ENCODE assay signal across 10 mouse cellular contexts in genomic region chr3:97683560-97684195, GRCm38 (mm10). TPM values are rescaled to one million over a fixed set of nuclear protein-coding genes. Genes with fewer than 3 reads are reported as not detected.
DNase-seq lines count a peak whose midpoint lies in the region; ATAC-seq and TF ChIP-seq lines count a peak whose summit lies in the region.
"Had no signal": no experiment of that assay in that cellular context is flagged by ENCODE, and none has a peak within 500 bp of the region (broad histone marks: within the 10 kb centered on the region; RNA-seq: fewer than 3 reads in every experiment).

No protein-coding gene starts in this region.

- H3K4me3 ChIP-seq in liver, embryonic 16.5 days (ENCODE audit: low read depth, low read length) = no peak overlapping the region
- H3K4me3 ChIP-seq in liver, postnatal 0 days (ENCODE audit: low read depth, low read length) = no peak overlapping the region
- H3K4me3 ChIP-seq in hindbrain, embryonic 16.5 days (ENCODE audit: low read length) = no peak overlapping the region
- H3K4me3 ChIP-seq in lung, embryonic 15.5 days = no peak overlapping the region
- 0 out of 2 replicates have a peak overlapping the region, but pooled peaks have one; percentile 4 for H3K4me3 ChIP-seq in stomach, postnatal 0 days (ENCODE audit: low read depth, low read length)

- 23% methylated on average over 16 of the region's 16 CpGs for WGBS in liver, embryonic 16.5 days (ENCODE audit: insufficient replicate concordance)
- 24% methylated on average over 16 of the region's 16 CpGs for WGBS in liver, postnatal 0 days (ENCODE audit: insufficient replicate concordance)
- 4% methylated on average over 16 of the region's 16 CpGs for WGBS in hindbrain, embryonic 16.5 days
- 8% methylated on average over 16 of the region's 16 CpGs for WGBS in lung, embryonic 15.5 days
- 10% methylated on average over 16 of the region's 16 CpGs for WGBS in stomach, postnatal 0 days

- H3K4me1 ChIP-seq in liver, embryonic 16.5 days (ENCODE audit: control insufficient read depth, low read depth, low read length) = peaks cover 6% of the 10 kb centered on the region
- peaks cover 14% of the 10 kb centered on the region for H3K4me1 ChIP-seq in liver, postnatal 0 days (ENCODE audit: insufficient read depth)
- peaks cover 15% of the 10 kb centered on the region for H3K4me1 ChIP-seq in hindbrain, embryonic 16.5 days (ENCODE audit: control insufficient read depth, insufficient read depth, low read depth, low read length)
- H3K4me1 ChIP-seq in lung, embryonic 15.5 days = peaks cover 32% of the 10 kb centered on the region
- peaks cover 4% of the 10 kb centered on the region; the same call in 1 of the 2 replicates for H3K4me1 ChIP-seq in stomach, postnatal 0 days (replicated peaks; ENCODE audit: control insufficient read depth, insufficient read depth)

- no peak overlapping the region for H3K4me2 ChIP-seq in liver, embryonic 16.5 days (ENCODE audit: low read depth, low read length)
- H3K4me2 ChIP-seq in liver, postnatal 0 days (ENCODE audit: low read depth, low read length) = no peak overlapping the region
- 0 out of 2 replicates have a peak overlapping the region, but pooled peaks have one; percentile 19 for H3K4me2 ChIP-seq in hindbrain, embryonic 16.5 days (ENCODE audit: low read length)
- H3K4me2 ChIP-seq in lung, embryonic 15.5 days = peak overlapping the region; percentile 36
- H3K4me2 ChIP-seq in stomach, postnatal 0 days (replicated peaks; ENCODE audit: low read depth) = peak overlapping the region; percentile 14; the same call in 1 of the 2 replicates

- no peak for TF ChIP-seq CTCF in liver, postnatal 0 days (IDR thresholded peaks at IDR 0.05; ENCODE audit: low read depth)
- TF ChIP-seq CTCF in stomach, postnatal 0 days (IDR thresholded peaks at IDR 0.05; ENCODE audit: low read depth) = no peak

- no peaks in the 10 kb centered on the region for H3K36me3 ChIP-seq in liver, embryonic 16.5 days (ENCODE audit: control insufficient read depth, insufficient read depth)
- no peaks in the 10 kb centered on the region for H3K36me3 ChIP-seq in liver, postnatal 0 days (replicated peaks; ENCODE audit: insufficient read depth, low read length)
- no peaks in the 10 kb centered on the region for H3K36me3 ChIP-seq in hindbrain, embryonic 16.5 days (ENCODE audit: control insufficient read depth, insufficient read depth, low read length)
- H3K36me3 ChIP-seq in lung, embryonic 15.5 days = no peaks in the 10 kb centered on the region
- H3K36me3 ChIP-seq in stomach, postnatal 0 days (ENCODE audit: control insufficient read depth, insufficient read depth, low read length) = no peaks in the 10 kb centered on the region

- H3K9me3 ChIP-seq in liver, embryonic 16.5 days (replicated peaks; ENCODE audit: control insufficient read depth, low read length) = no peaks in the 10 kb centered on the region
- H3K9me3 ChIP-seq in liver, postnatal 0 days (ENCODE audit: low read length) = no peaks in the 10 kb centered on the region
- H3K9me3 ChIP-seq in hindbrain, embryonic 16.5 days (ENCODE audit: control insufficient read depth, low read length) = no peaks in the 10 kb centered on the region
- no peaks in the 10 kb centered on the region for H3K9me3 ChIP-seq in lung, embryonic 15.5 days
- H3K9me3 ChIP-seq in stomach, postnatal 0 days (ENCODE audit: control insufficient read depth, low read length) = no peaks in the 10 kb centered on the region

- TF ChIP-seq EP300 in liver, postnatal 0 days (IDR thresholded peaks at IDR 0.05; ENCODE audit: low read depth) = no peak
- no peak for TF ChIP-seq EP300 in stomach, postnatal 0 days (optimal IDR thresholded peaks at IDR 0.05)

- 0 out of 2 replicates have a peak, but pooled peaks have one; percentile 8 for ATAC-seq in liver, embryonic 16.5 days (ENCODE audit: low read depth)
- no peak for ATAC-seq in liver, postnatal 0 days
- ATAC-seq in hindbrain, embryonic 16.5 days = peak; percentile 22; the same call in 1 of the 2 replicates
- peak; percentile 76 for ATAC-seq in lung, embryonic 15.5 days (ENCODE audit: borderline replicate concordance, extremely low read depth, low FRiP score, low TSS enrichment)
- ATAC-seq in stomach, postnatal 0 days (ENCODE audit: low FRiP score, low TSS enrichment) = peak; percentile 51

- no peak overlapping the region for H3K27ac ChIP-seq in liver, embryonic 16.5 days (ENCODE audit: low read length)
- H3K27ac ChIP-seq in liver, postnatal 0 days (ENCODE audit: low read depth) = no peak overlapping the region
- H3K27ac ChIP-seq in hindbrain, embryonic 16.5 days (ENCODE audit: low read depth, low read length) = no peak overlapping the region
- peak overlapping the region; percentile 54 for H3K27ac ChIP-seq in lung, embryonic 15.5 days
- H3K27ac ChIP-seq in stomach, postnatal 0 days (replicated peaks) = peak overlapping the region; percentile 61

- peaks cover 10% of the 10 kb centered on the region for H3K27me3 ChIP-seq in liver, embryonic 16.5 days (ENCODE audit: control insufficient read depth, insufficient read depth, low read depth, low read length)
- H3K27me3 ChIP-seq in liver, postnatal 0 days (ENCODE audit: insufficient read depth, low read length) = no peaks in the 10 kb centered on the region; the same call in 1 of the 2 replicates
- H3K27me3 ChIP-seq in hindbrain, embryonic 16.5 days (replicated peaks; ENCODE audit: control insufficient read depth, insufficient read depth, low read length) = no peaks in the 10 kb centered on the region; the same call in 1 of the 2 replicates
- H3K27me3 ChIP-seq in lung, embryonic 15.5 days = no peaks in the 10 kb centered on the region
- H3K27me3 ChIP-seq in stomach, postnatal 0 days (ENCODE audit: control insufficient read depth, insufficient read depth, low read length) = no peaks in the 10 kb centered on the region

- no peak for DNase-seq in liver, postnatal 0 days
- DNase-seq in stomach, postnatal 0 days (ENCODE audit: low spot score) = peak; percentile 55
- no peak for DNase-seq in left cerebral cortex, adult 8-10 months (ENCODE audit: low spot score in 2 of 2)
- no peak for DNase-seq in cerebellum, adult 9-10 months
- no peak for DNase-seq in gastrocnemius, postnatal 4 days (ENCODE audit: low spot score in 2 of 2)
- DNase-seq: thymus, adult 2 months had no signal

- no peak overlapping the region for H3K9ac ChIP-seq in liver, embryonic 16.5 days (ENCODE audit: low read depth, low read length)
- no peak overlapping the region for H3K9ac ChIP-seq in liver, postnatal 0 days (replicated peaks)
- H3K9ac ChIP-seq in hindbrain, embryonic 16.5 days (ENCODE audit: low read depth, low read length) = no peak overlapping the region
- H3K9ac ChIP-seq in lung, embryonic 15.5 days = no peak overlapping the region
- no peak overlapping the region for H3K9ac ChIP-seq in stomach, postnatal 0 days (ENCODE audit: low read length)

RNA-seq across cellular contexts. Expression of gene Gm17651, which starts 9.2 kb away (rescaled TPM):
- polyA plus RNA-seq in liver, embryonic 16.5 days (2015; fragmentation: Nextera tagmentation; extraction: Ambion mirVana) = not detected in 2 replicates
- not detected in 2 replicates for polyA plus RNA-seq in liver, postnatal 0 days (2015; fragmentation: Nextera tagmentation; extraction: Ambion mirVana)
- not detected in 2 replicates for polyA plus RNA-seq in hindbrain, embryonic 16.5 days (2015; fragmentation: Nextera tagmentation; extraction: Ambion mirVana)
- polyA plus RNA-seq in lung, embryonic 15.5 days (2015; fragmentation: Nextera tagmentation; extraction: Ambion mirVana) = not detected in 2 replicates
- not detected in 2 replicates for polyA plus RNA-seq in stomach, postnatal 0 days (2015; fragmentation: Nextera tagmentation; extraction: Ambion mirVana)
- not detected for total RNA-seq in left cerebral cortex, adult 8-10 months (2022)
- not detected for total RNA-seq in gastrocnemius, postnatal 4 days (2021)
- total RNA-seq: left cerebral cortex, postnatal 14 days had no signal
- polyA plus RNA-seq: thymus, adult 2 months had no signal

RNA-seq across cellular contexts. Expression of gene Prkab2, which starts 25.7 kb away (rescaled TPM):
- 1.3 and 1.5 TPM in 2 replicates for polyA plus RNA-seq in liver, embryonic 16.5 days (2015; fragmentation: Nextera tagmentation; extraction: Ambion mirVana)
- 1.1 TPM in 2 replicates for polyA plus RNA-seq in liver, postnatal 0 days (2015; fragmentation: Nextera tagmentation; extraction: Ambion mirVana)
- polyA plus RNA-seq in hindbrain, embryonic 16.5 days (2015; fragmentation: Nextera tagmentation; extraction: Ambion mirVana) = 17.5 and 18.7 TPM in 2 replicates
- polyA plus RNA-seq in lung, embryonic 15.5 days (2015; fragmentation: Nextera tagmentation; extraction: Ambion mirVana) = 4.9 and 5.1 TPM in 2 replicates
- 4.8 and 5.6 TPM in 2 replicates for polyA plus RNA-seq in stomach, postnatal 0 days (2015; fragmentation: Nextera tagmentation; extraction: Ambion mirVana)
- total RNA-seq in left cerebral cortex, adult 8-10 months (2022) = 10 to 100 TPM; 27.4 to 28.4 (median 27.6) TPM
- total RNA-seq in gastrocnemius, postnatal 4 days (2021) = 10 to 100 TPM; 32.1 to 32.2 TPM

RNA-seq across cellular contexts. Expression of gene Fmo5, which starts 55.1 kb away (rescaled TPM):
- polyA plus RNA-seq in liver, embryonic 16.5 days (2015; fragmentation: Nextera tagmentation; extraction: Ambion mirVana) = 22.2 and 24.9 TPM in 2 replicates
- polyA plus RNA-seq in liver, postnatal 0 days (2015; fragmentation: Nextera tagmentation; extraction: Ambion mirVana) = 67.6 and 82.4 TPM in 2 replicates
- 1.1 TPM in 2 replicates for polyA plus RNA-seq in hindbrain, embryonic 16.5 days (2015; fragmentation: Nextera tagmentation; extraction: Ambion mirVana)
- 3.0 and 3.2 TPM in 2 replicates for polyA plus RNA-seq in lung, embryonic 15.5 days (2015; fragmentation: Nextera tagmentation; extraction: Ambion mirVana)
- 26.4 and 31.8 TPM in 2 replicates for polyA plus RNA-seq in stomach, postnatal 0 days (2015; fragmentation: Nextera tagmentation; extraction: Ambion mirVana)
- total RNA-seq in left cerebral cortex, adult 8-10 months (2022) = 1 to 10 TPM; 4.2 to 4.8 (median 4.3) TPM
- 1 to 10 TPM; 3.8 to 4.4 TPM for total RNA-seq in gastrocnemius, postnatal 4 days (2021)

Comparison
In these comparisons a context has a peak if more than half of its experiments do, and no peak if none do; other contexts are left out.
1. H3K27ac ChIP-seq: peak in lung, embryonic 15.5 days (single experiment) and stomach, postnatal 0 days (single experiment); none in liver, embryonic 16.5 days (single experiment), liver, postnatal 0 days (single experiment) and hindbrain, embryonic 16.5 days (single experiment).
2. H3K4me2 ChIP-seq: peak in hindbrain, embryonic 16.5 days (single experiment), lung, embryonic 15.5 days (single experiment) and stomach, postnatal 0 days (single experiment); none in liver, embryonic 16.5 days (single experiment) and liver, postnatal 0 days (single experiment).